Mouse (Mus musculus) spleen, adult 2 months (tissue): Measurements from ENCODE around the gene Itgam. TPM values are rescaled to one million over a fixed set of nuclear protein-coding genes. Genes with fewer than 3 reads are reported as not detected.
"Not testable (repeated sequence)": the region's sequence is repeated elsewhere in the genome, so short reads cannot be mapped to it uniquely, and the experiment has no call there.

Experiments
- DNase-seq, 2 experiments: peaks; one replicate each; pipeline versions ENCODE4 v3.0.0 to v3.0.0-alpha.2; 2012 to 2021; ENCODE audit warnings: low spot score in 2 of 2, low read depth in 1 of 2
- H3K27ac ChIP-seq: fragments of 200-500 bp; 2 replicates; pipeline ENCODE4 v1.5.1; 2012; ENCODE audit warnings: low read length, inconsistent platforms; ENCODE audit not compliant: insufficient read depth
- H3K27me3 ChIP-seq: fragments of 200-500 bp; 2 replicates; pipeline ENCODE4 v1.6.1; 2012; ENCODE audit warnings: mild to moderate bottlenecking, moderate library complexity, low read length, inconsistent platforms; ENCODE audit not compliant: control insufficient read depth, insufficient read depth
- H3K36me3 ChIP-seq: fragments of 200-500 bp; 2 replicates; pipeline ENCODE4 v1.6.1; 2012; ENCODE audit warnings: mild to moderate bottlenecking, low read length, inconsistent platforms; ENCODE audit not compliant: control insufficient read depth, insufficient read depth
- H3K4me1 ChIP-seq: fragments of 200-500 bp; 2 replicates; pipeline ENCODE4 v1.6.1; 2011; ENCODE audit warnings: inconsistent platforms; ENCODE audit not compliant: control insufficient read depth, insufficient read depth, insufficient read length
- H3K4me3 ChIP-seq: fragments of 200-500 bp; 2 replicates; pipeline ENCODE4 v1.5.1; 2011; ENCODE audit warnings: mild to moderate bottlenecking, inconsistent platforms; ENCODE audit not compliant: insufficient read depth, insufficient read length; ENCODE audit errors: extremely low read depth
- CTCF ChIP-seq: fragments of 200-500 bp; IDR thresholded peaks from 2 replicates; pipeline ENCODE4 v1.5.1; 2011; ENCODE audit warnings: mild to moderate bottlenecking, inconsistent platforms; ENCODE audit not compliant: insufficient read depth, insufficient read length, insufficient replicate concordance; ENCODE audit errors: extremely low read depth
- POLR2A ChIP-seq: fragments of 200-500 bp; IDR thresholded peaks from 2 replicates; pipeline ENCODE4 v1.6.1; 2011; ENCODE audit warnings: low read depth, low read length, inconsistent platforms
- WGBS: fragments of 180-500 bp; shearing (Covaris S2); methylation state at CpG from one replicate; pipeline ENCODE4 v1.1.7; 2018; 5-methylcytosine and 5-hydroxymethylcytosine counted together
- polyA plus RNA-seq: library from polyadenylated mRNA; depleted of rRNA; stranded (reverse); fragments of >200 nt; gene quantifications from 2 replicates; pipeline ENCODE4 v1.2.3, GENCODE M21; 2012; rRNA removed

Itgam gene
- polyA plus RNA-seq, 1 experiment = 11.1 TPM

- TF ChIP-seq POLR2A = no peak
- no peak for TF ChIP-seq CTCF
- no peaks in the 10 kb centered on the region for H3K27me3 ChIP-seq
- H3K27ac ChIP-seq = no peak within 1 kb of the TSS
- H3K4me1 ChIP-seq = no peaks in the 10 kb centered on the region; the same call in 1 of the 2 replicates
- WGBS = 96% methylated on average over 21 of the region's 21 CpGs
- no peak within 1 kb of the TSS for H3K4me3 ChIP-seq
- H3K36me3 ChIP-seq = no peaks in the 10 kb centered on the region
- DNase-seq = no peak
Measured at GRCm38 (mm10) chr7:128154076-128154475, 91.6 kb downstream of the Itgam start, which contains the start of gene Itgad. TSS of gene Itgad (plus strand) at chr7:128154376.

GRCm38 (mm10) chr7:128154924-128155323 lies 92.5 kb downstream of the Itgam start:
- H3K36me3 ChIP-seq = no peaks in the 10 kb centered on the region
- H3K27me3 ChIP-seq = no peaks in the 10 kb centered on the region
- no peaks in the 10 kb centered on the region; the same call in 1 of the 2 replicates for H3K4me1 ChIP-seq
- H3K4me3 ChIP-seq = no peak overlapping the region
- WGBS = 90% methylated on average over 10 of the region's 10 CpGs
- TF ChIP-seq CTCF (no peak), POLR2A (no peak)
- DNase-seq = no peak
- no peak overlapping the region for H3K27ac ChIP-seq

- not testable (repeated sequence) for DNase-seq, H3K27ac ChIP-seq
Measured at GRCm38 (mm10) chr7:128158688-128159354, 96.4 kb downstream of the Itgam start.

GRCm38 (mm10) chr7:128164001-128164400 lies 101.6 kb downstream of the Itgam start:
- no peak for TF ChIP-seq CTCF
- TF ChIP-seq POLR2A = no peak
- no peak overlapping the region for H3K4me3 ChIP-seq
- H3K4me1 ChIP-seq = no peaks in the 10 kb centered on the region; the same call in 1 of the 2 replicates
- no peaks in the 10 kb centered on the region for H3K27me3 ChIP-seq
- DNase-seq = no peak
- WGBS = 94% methylated on average over 4 of the region's 4 CpGs
- H3K27ac ChIP-seq = no peak overlapping the region
- H3K36me3 ChIP-seq = no peaks in the 10 kb centered on the region

More at GRCm38 (mm10) chr7:128158688-128159354, 96.4 kb downstream of the Itgam start:
- not testable (repeated sequence) for H3K4me1 ChIP-seq, H3K36me3 ChIP-seq, H3K4me3 ChIP-seq, H3K27me3 ChIP-seq
- 11% methylated on average over 8 of the region's 8 CpGs for WGBS

GRCm38 (mm10) chr7:128166391-128166790 lies 104.0 kb downstream of the Itgam start:
- Histone ChIP-seq H3K4me1 (no peaks in the 10 kb centered on the region; the same call in 1 of the 2 replicates), H3K4me3 (no peak overlapping the region), H3K36me3 (no peaks in the 10 kb centered on the region), H3K27ac (no peak overlapping the region), H3K27me3 (no peaks in the 10 kb centered on the region)
- TF ChIP-seq CTCF (no peak), POLR2A (no peak)
- no peak for DNase-seq
- WGBS = 84% methylated on average over 7 of the region's 7 CpGs

Other genes with a start within 250 kb of the Itgam start
- 54.7 and 66.5 TPM in 2 replicates for gene Stx4a, start 238.3 kb upstream of the Itgam start, polyA plus RNA-seq
- 1.2 and 1.4 TPM in 2 replicates for gene Stx1b, start 238.1 kb upstream of the Itgam start, polyA plus RNA-seq
- gene Zfp646, start 186.4 kb upstream of the Itgam start, polyA plus RNA-seq = 27.2 and 30.7 TPM in 2 replicates
- 8.6 and 10.4 TPM in 2 replicates for gene Zfp668, start 185.8 kb upstream of the Itgam start, polyA plus RNA-seq
- 1.4 and 1.7 TPM in 2 replicates for gene Prss53, start 171.7 kb upstream of the Itgam start, polyA plus RNA-seq
- not detected in 2 replicates for gene Gm21974, start 167.2 kb upstream of the Itgam start, polyA plus RNA-seq
- 46.1 and 61.2 TPM in 2 replicates for gene Vkorc1, start 167.0 kb upstream of the Itgam start, polyA plus RNA-seq
- 59.9 and 70.8 TPM in 2 replicates for gene Bckdk, start 158.6 kb upstream of the Itgam start, polyA plus RNA-seq
- 11.3 and 12.2 TPM in 2 replicates for gene Kat8, start 150.1 kb upstream of the Itgam start, polyA plus RNA-seq
- gene Prss8, start 132.5 kb upstream of the Itgam start, polyA plus RNA-seq = 3.7 and 4.2 TPM in 2 replicates
- gene Prss36, start 115.9 kb upstream of the Itgam start, polyA plus RNA-seq = 4.4 and 6.0 TPM in 2 replicates
- 239 and 285 TPM in 2 replicates for gene Fus, start 95.2 kb upstream of the Itgam start, polyA plus RNA-seq
- 98.6 and 100 TPM in 2 replicates for gene Pycard, start 68.8 kb upstream of the Itgam start, polyA plus RNA-seq
- gene Trim72, start 58.7 kb upstream of the Itgam start, polyA plus RNA-seq = 0.19 and 0.33 TPM in 2 replicates
- gene Gm49368, start within 50 bp of the Itgam start, polyA plus RNA-seq = 0.40 and 0.61 TPM in 2 replicates
- gene Itgax, start 66.9 kb downstream of the Itgam start, polyA plus RNA-seq = 28.4 and 29.5 TPM in 2 replicates
- gene Itgad, start 91.7 kb downstream of the Itgam start, polyA plus RNA-seq = 50.9 and 61.3 TPM in 2 replicates
- gene Cox6a2, start 143.7 kb downstream of the Itgam start, polyA plus RNA-seq = 14.6 and 17.6 TPM in 2 replicates
- gene Armc5, start 174.7 kb downstream of the Itgam start, polyA plus RNA-seq = 32.9 and 47.1 TPM in 2 replicates
- 1.1 and 1.4 TPM in 2 replicates for gene 9130023H24Rik, start 175.4 kb downstream of the Itgam start, polyA plus RNA-seq
- 33.8 and 40.4 TPM in 2 replicates for gene Tgfb1i1, start 184.2 kb downstream of the Itgam start, polyA plus RNA-seq
- 0.15 and 0.53 TPM in 2 replicates for gene Slc5a2, start 203.0 kb downstream of the Itgam start, polyA plus RNA-seq
- 32.6 and 41.0 TPM in 2 replicates for gene BC017158, start 235.5 kb downstream of the Itgam start, polyA plus RNA-seq